Mouse (Mus musculus): ENCODE measurements at regions not wholly inside any gene's neighbourhood (a gene's known extent, or its start where the extent isn't known, plus 50 kb on each side); places are given as distances from the start of the nearest gene placed in this dataset.

- TF ChIP-seq CTCF (conservative IDR thresholded peaks at IDR 0.05; ENCODE audit: insufficient read depth, insufficient read length, low read depth, low read length) (no peak), POLR2A (IDR thresholded peaks at IDR 0.05; ENCODE audit: low read depth, low read length) (no peak)
Observed at GRCm38 (mm10) chr2:78284806-78285205, 338.6 kb upstream of the Cwc22 start.

All from kidney, adult 2 months (tissue).